Mouse (Mus musculus): Measurements from ENCODE around the gene Tctex1d1. TPM values are rescaled to one million over a fixed set of nuclear protein-coding genes. Genes with fewer than 3 reads are reported as not detected.

Tctex1d1 gene
- total RNA-seq (2015) (16.7 and 17.0 TPM in 2 replicates), total RNA-seq (2017) (10.2 and 15.9 TPM in 2 replicates)

GRCm38 (mm10) chr4:102978440-102978839 lies at the start of gene Tctex1d1:
Gene Tctex1d1 (plus strand): TSS chr4:102978606.
- peak; percentile 49 for ATAC-seq (replicated peaks; ENCODE audit: poor library complexity)

- no peak for ATAC-seq (replicated peaks; ENCODE audit: poor library complexity)
Observed at GRCm38 (mm10) chr4:102929491-102929890, 48.9 kb upstream of the Tctex1d1 start.

GRCm38 (mm10) chr4:102930679-102931078 lies 47.7 kb upstream of the Tctex1d1 start:
- peak; percentile 97 for ATAC-seq (replicated peaks; ENCODE audit: poor library complexity)

- no peak for ATAC-seq (replicated peaks; ENCODE audit: poor library complexity)
Observed at GRCm38 (mm10) chr4:102940266-102940665, 38.1 kb upstream of the Tctex1d1 start.

- no peak for ATAC-seq (replicated peaks; ENCODE audit: poor library complexity)
Observed at GRCm38 (mm10) chr4:102940738-102941137, 37.7 kb upstream of the Tctex1d1 start.

- peak; percentile 98 for ATAC-seq (replicated peaks; ENCODE audit: poor library complexity)
Observed at GRCm38 (mm10) chr4:102944325-102944724, 34.1 kb upstream of the Tctex1d1 start.

GRCm38 (mm10) chr4:102952476-102952875 lies 25.9 kb upstream of the Tctex1d1 start:
- no peak for ATAC-seq (replicated peaks; ENCODE audit: poor library complexity)

GRCm38 (mm10) chr4:102955294-102955956 lies 23.0 kb upstream of the Tctex1d1 start:
- ATAC-seq (replicated peaks; ENCODE audit: poor library complexity) = peak; percentile 83

GRCm38 (mm10) chr4:102959409-102959808 lies 19.0 kb upstream of the Tctex1d1 start:
- peak; percentile 61 for ATAC-seq (replicated peaks; ENCODE audit: poor library complexity)

- peak; percentile 35; the same call in 1 of the 2 replicates for ATAC-seq (replicated peaks; ENCODE audit: poor library complexity)
Observed at GRCm38 (mm10) chr4:102964174-102964573, 14.2 kb upstream of the Tctex1d1 start.

GRCm38 (mm10) chr4:102967811-102968210 lies 10.6 kb upstream of the Tctex1d1 start:
- no peak for ATAC-seq (replicated peaks; ENCODE audit: poor library complexity)

- ATAC-seq (replicated peaks; ENCODE audit: poor library complexity) = no peak
Observed at GRCm38 (mm10) chr4:102969599-102969998, 8.8 kb upstream of the Tctex1d1 start.

GRCm38 (mm10) chr4:102971159-102971558 lies 7.2 kb upstream of the Tctex1d1 start:
- peak; percentile 74 for ATAC-seq (replicated peaks; ENCODE audit: poor library complexity)

GRCm38 (mm10) chr4:102972071-102972470 lies 6.3 kb upstream of the Tctex1d1 start:
- peak; percentile 73 for ATAC-seq (replicated peaks; ENCODE audit: poor library complexity)

GRCm38 (mm10) chr4:102974172-102974571 lies 4.2 kb upstream of the Tctex1d1 start:
- no peak for ATAC-seq (replicated peaks; ENCODE audit: poor library complexity)

- ATAC-seq (replicated peaks; ENCODE audit: poor library complexity) = no peak
Observed at GRCm38 (mm10) chr4:102976290-102977275, 1.8 kb upstream of the Tctex1d1 start.

GRCm38 (mm10) chr4:102977778-102978321 lies 556 bp upstream of the Tctex1d1 start:
- ATAC-seq (replicated peaks; ENCODE audit: poor library complexity) = no peak

- peak; percentile 82 for ATAC-seq (replicated peaks; ENCODE audit: poor library complexity)
Observed at GRCm38 (mm10) chr4:102979385-102979784, 979 bp downstream of the Tctex1d1 start.

GRCm38 (mm10) chr4:102981709-102982108 lies 3.3 kb downstream of the Tctex1d1 start:
- 0 out of 2 replicates have a peak, but pooled peaks have one; percentile 12 for ATAC-seq (replicated peaks; ENCODE audit: poor library complexity)

- ATAC-seq (replicated peaks; ENCODE audit: poor library complexity) = peak; percentile 45
Observed at GRCm38 (mm10) chr4:102986173-102986572, 7.8 kb downstream of the Tctex1d1 start.

- ATAC-seq (replicated peaks; ENCODE audit: poor library complexity) = peak; percentile 98
Observed at GRCm38 (mm10) chr4:102986917-102987316, 8.5 kb downstream of the Tctex1d1 start.
